Mouse (Mus musculus) cerebellum, adult 2 months (tissue): Measurements from ENCODE around the gene Gpr132. TPM values are rescaled to one million over a fixed set of nuclear protein-coding genes. Genes with fewer than 3 reads are reported as not detected.

Experiments
- DNase-seq, 2 experiments: peaks; one replicate each; pipeline ENCODE4 v3.0.0; 2021
- H3K27ac ChIP-seq: fragments of 200-500 bp; 2 replicates; pipeline ENCODE4 v1.5.1; 2012; ENCODE audit warnings: low read length, control low read depth, inconsistent platforms; ENCODE audit not compliant: insufficient read depth
- H3K27me3 ChIP-seq: fragments of 200-500 bp; 2 replicates; pipeline ENCODE4 v1.6.1; 2012; ENCODE audit warnings: inconsistent platforms, mild to moderate bottlenecking, low read length, moderate library complexity; ENCODE audit not compliant: control insufficient read depth, insufficient read depth
- H3K4me1 ChIP-seq: fragments of 200-500 bp; 2 replicates; pipeline ENCODE4 v1.6.1; 2011; ENCODE audit warnings: low read length; ENCODE audit not compliant: control insufficient read depth, insufficient read depth
- H3K4me3 ChIP-seq: fragments of 200-500 bp; replicated peaks from 2 replicates; pipeline ENCODE3; 2011; ENCODE audit warnings: mild to moderate bottlenecking, low read depth, low read length, control low read depth; ENCODE audit not compliant: insufficient read depth
- CTCF ChIP-seq: fragments of 200-500 bp; IDR thresholded peaks from 2 replicates; pipeline ENCODE4 v1.5.1; 2011; ENCODE audit warnings: low read depth, mild to moderate bottlenecking, control low read depth, low read length, moderate library complexity, borderline replicate concordance; ENCODE audit not compliant: insufficient read depth
- POLR2A ChIP-seq: fragments of 200-500 bp; IDR thresholded peaks from 2 replicates; pipeline ENCODE4 v1.6.1; 2011; ENCODE audit warnings: low read length, control low read depth, borderline replicate concordance; ENCODE audit not compliant: insufficient read depth
- WGBS: fragments of 180-500 bp; shearing (Covaris S2); methylation state at CpG from one replicate; pipeline ENCODE4 v1.1.7; 2018; 5-methylcytosine and 5-hydroxymethylcytosine counted together
- polyA plus RNA-seq: library from polyadenylated mRNA; depleted of rRNA; stranded (reverse); fragments of >200 nt; gene quantifications from 2 replicates; pipeline ENCODE4 v1.2.3, GENCODE M21; 2012; rRNA removed

Gpr132 gene
- polyA plus RNA-seq, 1 experiment = 0.05 TPM

DNA sequence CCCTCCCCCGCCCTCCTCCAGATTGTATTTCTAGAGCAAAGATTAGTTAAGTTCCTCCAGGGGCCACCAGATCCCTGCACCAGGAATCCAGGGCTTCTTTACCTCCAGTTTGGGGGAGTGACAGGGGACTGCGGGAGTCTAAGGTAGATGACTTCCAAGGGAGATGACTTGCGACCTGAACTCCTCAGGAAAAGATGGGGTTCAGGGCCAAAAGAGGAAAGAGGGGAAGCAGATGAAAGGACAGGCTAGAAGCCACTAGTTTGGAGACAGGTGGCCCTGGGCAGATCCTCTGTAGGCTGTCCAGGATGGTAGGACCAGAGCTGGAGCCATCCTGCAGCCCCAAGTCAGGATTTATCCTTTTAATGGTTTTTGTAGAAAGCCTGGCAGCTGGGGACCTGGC lies 65.1 kb downstream of the Gpr132 start:
- DNase-seq = no peak
- WGBS = 44% methylated on average over 3 of the region's 3 CpGs
- Histone ChIP-seq H3K27me3 (no peaks in the 10 kb centered on the region), H3K27ac (no peak overlapping the region), H3K4me3 (no peak overlapping the region), H3K4me1 (peaks cover 7% of the 10 kb centered on the region)
- TF ChIP-seq CTCF (no peak), POLR2A (no peak)

DNA sequence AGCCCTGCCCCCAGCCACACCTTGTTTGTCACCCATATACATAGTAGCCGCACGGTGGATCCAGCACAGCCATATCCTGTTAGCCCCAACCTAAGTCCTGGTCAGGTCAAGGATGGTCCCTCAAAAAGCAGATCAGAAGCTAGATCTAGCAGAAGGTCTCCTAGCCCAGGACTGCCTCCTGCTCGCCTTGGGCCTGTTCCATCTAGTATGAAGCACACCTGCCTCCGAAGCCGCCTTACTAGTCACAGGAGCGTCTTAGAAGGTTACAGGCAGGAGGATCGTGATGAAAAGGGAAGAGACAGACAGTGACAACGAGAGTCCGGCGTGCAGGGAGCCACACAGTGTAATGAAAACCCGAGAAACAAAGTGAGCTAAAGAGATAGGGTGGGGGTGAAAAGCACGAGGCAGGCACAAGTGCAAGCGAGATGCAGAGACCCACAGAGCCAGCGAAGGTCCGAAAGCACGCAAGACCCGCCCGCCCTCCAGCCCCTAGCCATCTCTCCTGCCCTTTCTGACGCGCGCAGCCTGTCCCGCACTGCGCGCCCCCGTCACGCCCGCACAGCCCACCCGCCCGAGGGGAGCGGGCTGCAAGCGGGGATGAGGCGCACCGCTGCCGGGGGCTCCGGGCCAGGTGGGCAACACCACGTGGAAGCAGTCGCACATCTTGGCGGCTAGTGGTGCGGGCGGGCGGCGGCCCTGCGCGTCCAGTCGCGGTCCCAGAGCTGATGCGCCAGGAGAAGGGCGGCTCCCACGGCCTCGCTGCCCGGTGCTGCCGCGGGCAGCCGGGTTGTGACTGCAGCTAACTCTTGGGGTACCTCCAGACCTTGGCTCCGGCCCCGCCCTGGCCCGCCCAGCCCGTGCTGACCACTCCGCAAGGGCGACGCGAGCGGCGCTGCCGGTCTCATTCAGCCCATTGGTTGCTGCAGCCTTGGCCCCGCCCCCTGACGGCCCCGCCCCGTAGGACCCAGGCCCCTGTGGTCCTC lies 65.9 kb downstream of the Gpr132 start, which contains the start of gene Ahnak2:
Gene Ahnak2 (minus strand): TSS at position 794 of the 983 bp plus-strand sequence.
- Histone ChIP-seq H3K4me3 (peak within 1 kb of the TSS; percentile 53), H3K4me1 (peaks cover 7% of the 10 kb centered on the region), H3K27ac (no peak within 1 kb of the TSS), H3K27me3 (no peaks in the 10 kb centered on the region)
- TF ChIP-seq CTCF (no peak), POLR2A (no peak)
- DNase-seq = peak; percentile 47 to 65
- WGBS = 3% methylated on average over 64 of the region's 69 CpGs

Other genes starting within 250 kb of the Gpr132 start
- 69.3 and 72.0 TPM in 2 replicates for gene Adssl1, start 248.2 kb downstream of the Gpr132 start, polyA plus RNA-seq
- gene Siva1, start 223.5 kb downstream of the Gpr132 start, polyA plus RNA-seq = 33.6 and 34.6 TPM in 2 replicates
- 163 and 177 TPM in 2 replicates for gene Akt1, start 193.3 kb downstream of the Gpr132 start, polyA plus RNA-seq
- gene Zbtb42, start 189.4 kb downstream of the Gpr132 start, polyA plus RNA-seq = 1.5 and 1.8 TPM in 2 replicates
- 102 and 107 TPM in 2 replicates for gene Cep170b, start 147.8 kb downstream of the Gpr132 start, polyA plus RNA-seq
- 6.7 and 7.8 TPM in 2 replicates for gene Pld4, start 107.6 kb downstream of the Gpr132 start, polyA plus RNA-seq
- 11.0 and 14.7 TPM in 2 replicates for gene Ahnak2, start 65.6 kb downstream of the Gpr132 start, polyA plus RNA-seq
- gene Clba1, start 59.3 kb downstream of the Gpr132 start, polyA plus RNA-seq = 6.5 and 7.6 TPM in 2 replicates
- 9.3 and 9.8 TPM in 2 replicates for gene Cdca4, start 38.8 kb downstream of the Gpr132 start, polyA plus RNA-seq
- gene Jag2, start 61.5 kb upstream of the Gpr132 start, polyA plus RNA-seq = 23.0 and 24.4 TPM in 2 replicates
- gene Nudt14, start 73.9 kb upstream of the Gpr132 start, polyA plus RNA-seq = 23.8 and 24.2 TPM in 2 replicates
- 61.6 and 68.6 TPM in 2 replicates for gene Btbd6, start 108.3 kb upstream of the Gpr132 start, polyA plus RNA-seq
- gene Brf1, start 132.5 kb upstream of the Gpr132 start, polyA plus RNA-seq = 52.0 and 52.4 TPM in 2 replicates
- gene Pacs2, start 146.3 kb upstream of the Gpr132 start, polyA plus RNA-seq = 136 and 151 TPM in 2 replicates
- gene Tex22, start 206.3 kb upstream of the Gpr132 start, polyA plus RNA-seq = 0.25 and 0.30 TPM in 2 replicates
- 60.4 and 61.4 TPM in 2 replicates for gene Mta1, start 230.1 kb upstream of the Gpr132 start, polyA plus RNA-seq